ENCODE assay signal across 8 mouse cellular contexts in genomic region chr6:83509442-83509841, GRCm38 (mm10). TPM values are rescaled to one million over a fixed set of nuclear protein-coding genes. Genes with fewer than 3 reads are reported as not detected.
DNase-seq lines count a peak whose midpoint lies in the region; ATAC-seq and TF ChIP-seq lines count a peak whose summit lies in the region.

No protein-coding gene starts in this region.

- TF ChIP-seq RAD21 in CH12.LX (IDR thresholded peaks at IDR 0.05; ENCODE audit: low read depth, low read length): peak; percentile 9

- H3K27me3 ChIP-seq in hindbrain, embryonic 13.5 days: no peaks in the 10 kb centered on the region
- no peaks in the 10 kb centered on the region; the same call in 1 of the 2 replicates for H3K27me3 ChIP-seq in hindbrain, embryonic 12.5 days
- no peaks in the 10 kb centered on the region for H3K27me3 ChIP-seq in CH12.LX (replicated peaks)
- no peaks in the 10 kb centered on the region for H3K27me3 ChIP-seq in intestine, embryonic 15.5 days (replicated peaks)

- H3K9me3 ChIP-seq in hindbrain, embryonic 13.5 days: no peaks in the 10 kb centered on the region
- H3K9me3 ChIP-seq in hindbrain, embryonic 12.5 days (replicated peaks): no peaks in the 10 kb centered on the region
- no peaks in the 10 kb centered on the region for H3K9me3 ChIP-seq in CH12.LX (replicated peaks; ENCODE audit: low read length)
- no peaks in the 10 kb centered on the region for H3K9me3 ChIP-seq in intestine, embryonic 15.5 days

- peak overlapping the region; percentile 46 for H3K9ac ChIP-seq in hindbrain, embryonic 13.5 days
- no peak overlapping the region for H3K9ac ChIP-seq in hindbrain, embryonic 12.5 days
- H3K9ac ChIP-seq in CH12.LX (ENCODE audit: insufficient read depth, low read depth): no peak overlapping the region; the same call in 1 of the 2 replicates
- H3K9ac ChIP-seq in intestine, embryonic 15.5 days: no peak overlapping the region

- dilution Hi-C loops in CH12.LX (cut with MboI; ENCODE audit: extremely low pct_ligation_motif_present, extremely low pct_unique_long_range_greater_than_20kb, low sequenced_read_pairs): no loop called here

- H3K4me3 ChIP-seq in hindbrain, embryonic 13.5 days: no peak overlapping the region
- no peak overlapping the region for H3K4me3 ChIP-seq in hindbrain, embryonic 12.5 days
- no peak overlapping the region for H3K4me3 ChIP-seq in CH12.LX (replicated peaks in 1 of 3; ENCODE audit: low read depth in 2 of 3, low read length in 2 of 3, poor library complexity in 1 of 3)
- H3K4me3 ChIP-seq in left cerebral cortex, adult 2 months: no peak overlapping the region
- no peak overlapping the region for H3K4me3 ChIP-seq in intestine, embryonic 15.5 days (replicated peaks)

- 50% methylated on average over 8 of the region's 8 CpGs for WGBS in hindbrain, embryonic 13.5 days
- WGBS in hindbrain, embryonic 12.5 days: 49% methylated on average over 8 of the region's 8 CpGs
- WGBS in intestine, embryonic 15.5 days: 34% methylated on average over 8 of the region's 8 CpGs

- intact Hi-C loops in left cerebral cortex, adult 2 months (cut with DNase I): no loop called here

- H3K36me3 ChIP-seq in hindbrain, embryonic 13.5 days: no peaks in the 10 kb centered on the region
- no peaks in the 10 kb centered on the region for H3K36me3 ChIP-seq in hindbrain, embryonic 12.5 days
- H3K36me3 ChIP-seq in CH12.LX (replicated peaks in 1 of 2; ENCODE audit: control insufficient read depth in 1 of 2, insufficient read depth in 1 of 2, low read length in 1 of 2): no peaks in the 10 kb centered on the region
- no peaks in the 10 kb centered on the region for H3K36me3 ChIP-seq in intestine, embryonic 15.5 days

- no peaks in the 10 kb centered on the region for H3K79me2 ChIP-seq in CH12.LX (replicated peaks; ENCODE audit: control insufficient read depth, extremely low read depth, insufficient read depth, poor library complexity, severe bottlenecking)

- no peak for TF ChIP-seq POLR2A in CH12.LX (IDR thresholded peaks at IDR 0.05; ENCODE audit: low read depth, low read length)

- peaks cover 22% of the 10 kb centered on the region for H3K4me1 ChIP-seq in hindbrain, embryonic 13.5 days (replicated peaks)
- H3K4me1 ChIP-seq in hindbrain, embryonic 12.5 days: peaks cover 10% of the 10 kb centered on the region
- peaks cover 10 to 31% of the 10 kb centered on the region in 2 experiments for H3K4me1 ChIP-seq in CH12.LX (ENCODE audit: control insufficient read depth in 1 of 2, insufficient read depth in 2 of 2)
- H3K4me1 ChIP-seq in intestine, embryonic 15.5 days (replicated peaks): peaks cover 4% of the 10 kb centered on the region; the same call in 1 of the 2 replicates

- ATAC-seq in hindbrain, embryonic 13.5 days (ENCODE audit: low FRiP score): no peak
- no peak for ATAC-seq in hindbrain, embryonic 12.5 days (ENCODE audit: low FRiP score)
- no peak for ATAC-seq in intestine, embryonic 15.5 days

- DNase-seq in CH12.LX (ENCODE audit: extremely low read depth): no peak
- peak; percentile 68 for DNase-seq in adrenal gland, postnatal 25 days
- peak; percentile 48 to 58 for DNase-seq in left cerebral cortex, adult 2 months (ENCODE audit: extremely low spot score in 1 of 2, low spot score in 2 of 2)
- no peak for DNase-seq in ovary, postnatal 14 days (ENCODE audit: low spot score)
- no peak for DNase-seq in lung, postnatal 25 days (ENCODE audit: low spot score)

- peak in 1 of 2 experiments; percentile 19; a peak in 1 of 4 replicates for TF ChIP-seq CTCF in CH12.LX (conservative IDR thresholded peaks at IDR 0.05 in 1 of 2, IDR thresholded peaks at IDR 0.05 in 1 of 2; ENCODE audit: low read depth in 2 of 2, low read length in 2 of 2)
- TF ChIP-seq CTCF in left cerebral cortex, adult 2 months (IDR thresholded peaks at IDR 0.05): peak; percentile 27

- H3K4me2 ChIP-seq in hindbrain, embryonic 13.5 days: no peak overlapping the region
- no peak overlapping the region for H3K4me2 ChIP-seq in hindbrain, embryonic 12.5 days (replicated peaks)
- no peak overlapping the region for H3K4me2 ChIP-seq in CH12.LX (ENCODE audit: insufficient read depth, low read depth, poor library complexity, severe bottlenecking)
- no peak overlapping the region for H3K4me2 ChIP-seq in intestine, embryonic 15.5 days (replicated peaks)

- no peak overlapping the region for H3K27ac ChIP-seq in hindbrain, embryonic 13.5 days
- no peak overlapping the region for H3K27ac ChIP-seq in hindbrain, embryonic 12.5 days
- H3K27ac ChIP-seq in CH12.LX (ENCODE audit: insufficient read depth, low read depth): no peak overlapping the region
- H3K27ac ChIP-seq in left cerebral cortex, adult 2 months: peak overlapping the region; percentile 37; the same call in 1 of the 2 replicates
- no peak overlapping the region for H3K27ac ChIP-seq in intestine, embryonic 15.5 days

- in situ Hi-C loops in CH12.LX (cut with MboI; ENCODE audit: low pct_ligation_motif_present, low pct_unique_long_range_greater_than_20kb, low sequenced_read_pairs): loop anchor here (5.0 kb wide), 1 partner anchor 157 kb away; no protein-coding TSS in a partner anchor

- TF ChIP-seq EP300 in CH12.LX (IDR thresholded peaks at IDR 0.05; ENCODE audit: low read length): no peak

TF ChIP-seq in CH12.LX, 34 proteins besides CTCF, POLR2A, EP300 and RAD21:
- no peak for TF ChIP-seq GABPA (IDR thresholded peaks at IDR 0.05; ENCODE audit: insufficient replicate concordance, low read depth, low read length)
- TF ChIP-seq SIN3A (IDR thresholded peaks at IDR 0.05; ENCODE audit: low read length): no peak
- TF ChIP-seq MXI1 (IDR thresholded peaks at IDR 0.05; ENCODE audit: low read depth, low read length): no peak
- TF ChIP-seq TBP (conservative IDR thresholded peaks at IDR 0.05; ENCODE audit: low read depth, low read length): no peak
- TF ChIP-seq BHLHE40 (IDR thresholded peaks at IDR 0.05; ENCODE audit: low read depth, low read length): no peak
- TF ChIP-seq MAFK (IDR thresholded peaks at IDR 0.05; ENCODE audit: insufficient replicate concordance, low read length): no peak
- no peak for TF ChIP-seq USF2 (conservative IDR thresholded peaks at IDR 0.05; ENCODE audit: low read depth, low read length)
- no peak for TF ChIP-seq ZMIZ1 (IDR thresholded peaks at IDR 0.05; ENCODE audit: low read depth, low read length)
- TF ChIP-seq E2F4 (IDR thresholded peaks at IDR 0.05; ENCODE audit: insufficient replicate concordance, low read depth, low read length): no peak
- no peak for TF ChIP-seq ZNF384 (IDR thresholded peaks at IDR 0.05; ENCODE audit: low read depth, low read length)
- no peak; the same call in 1 of the 2 replicates for TF ChIP-seq SMC3 (IDR thresholded peaks at IDR 0.05; ENCODE audit: low read depth, low read length)
- TF ChIP-seq ETS1 (conservative IDR thresholded peaks at IDR 0.05; ENCODE audit: low read depth, low read length): no peak
- TF ChIP-seq NELFE (IDR thresholded peaks at IDR 0.05; ENCODE audit: low read depth, low read length): no peak
- no peak for TF ChIP-seq CHD1 (IDR thresholded peaks at IDR 0.05; ENCODE audit: low read depth, low read length)
- no peak for TF ChIP-seq USF1 (IDR thresholded peaks at IDR 0.05; ENCODE audit: low read depth, low read length)
- TF ChIP-seq UBTF (IDR thresholded peaks at IDR 0.05; ENCODE audit: low read depth, low read length): no peak
TF ChIP-seq in CH12.LX: peak in this region for 0.

RNA-seq across cellular contexts. Expression of gene Dguok, which starts 2.7 kb away (rescaled TPM):
- polyA plus RNA-seq in hindbrain, embryonic 13.5 days (2015; fragmentation: Nextera tagmentation; extraction: Ambion mirVana): 69.1 and 69.7 TPM in 2 replicates
- polyA plus RNA-seq in hindbrain, embryonic 12.5 days (2016; fragmentation: Nextera tagmentation; extraction: Ambion mirVana): 64.3 and 64.5 TPM in 2 replicates
- total RNA-seq in CH12.LX (2012; rRNA removed) (11.1 and 11.5 TPM in 2 replicates), CH12.LX (2014; rRNA removed) (14.6 and 16.7 TPM in 2 replicates)
- 8.0 and 8.7 TPM in 2 replicates for polyA plus RNA-seq in CH12.LX (2012; ENCODE audit: insufficient read length, low read depth)
- total RNA-seq in adrenal gland, postnatal 25 days (2021): 50.2 and 56.8 TPM in 2 replicates
- total RNA-seq in left cerebral cortex, adult 2 months (2021): 10 to 100 TPM; 25.2 to 31.0 TPM
- polyA plus RNA-seq in intestine, embryonic 15.5 days (2015; fragmentation: Nextera tagmentation; extraction: Ambion mirVana): 68.8 and 73.3 TPM in 2 replicates

RNA-seq across cellular contexts. Expression of gene Actg2, which starts 26.6 kb away (rescaled TPM):
- 2.0 and 2.8 TPM in 2 replicates for polyA plus RNA-seq in hindbrain, embryonic 13.5 days (2015; fragmentation: Nextera tagmentation; extraction: Ambion mirVana)
- 2.5 and 3.9 TPM in 2 replicates for polyA plus RNA-seq in hindbrain, embryonic 12.5 days (2016; fragmentation: Nextera tagmentation; extraction: Ambion mirVana)
- total RNA-seq in CH12.LX (2012; rRNA removed): 0.84 and 1.1 TPM in 2 replicates
- total RNA-seq in CH12.LX (2014; rRNA removed): 1.6 and 1.8 TPM in 2 replicates
- 4.0 and 5.6 TPM in 2 replicates for polyA plus RNA-seq in CH12.LX (2012; ENCODE audit: insufficient read length, low read depth)
- total RNA-seq in adrenal gland, postnatal 25 days (2021): not detected in 2 replicates
- not detected for total RNA-seq in left cerebral cortex, adult 2 months (2021)
- 1,278 and 1,309 TPM in 2 replicates for polyA plus RNA-seq in intestine, embryonic 15.5 days (2015; fragmentation: Nextera tagmentation; extraction: Ambion mirVana)

RNA-seq across cellular contexts. Expression of gene Tet3, which starts 50.6 kb away (rescaled TPM):
- 69.8 and 75.4 TPM in 2 replicates for polyA plus RNA-seq in hindbrain, embryonic 13.5 days (2015; fragmentation: Nextera tagmentation; extraction: Ambion mirVana)
- polyA plus RNA-seq in hindbrain, embryonic 12.5 days (2016; fragmentation: Nextera tagmentation; extraction: Ambion mirVana): 63.3 and 63.9 TPM in 2 replicates
- total RNA-seq in CH12.LX (2012; rRNA removed): 5.6 and 8.2 TPM in 2 replicates
- 2.2 and 3.2 TPM in 2 replicates for total RNA-seq in CH12.LX (2014; rRNA removed)
- polyA plus RNA-seq in CH12.LX (2012; ENCODE audit: insufficient read length, low read depth): 6.4 and 10.0 TPM in 2 replicates
- 38.5 and 52.6 TPM in 2 replicates for total RNA-seq in adrenal gland, postnatal 25 days (2021)
- total RNA-seq in left cerebral cortex, adult 2 months (2021): 10 to 100 TPM; 74.6 to 90.0 TPM
- 41.8 and 42.8 TPM in 2 replicates for polyA plus RNA-seq in intestine, embryonic 15.5 days (2015; fragmentation: Nextera tagmentation; extraction: Ambion mirVana)

Comparison
In these comparisons a context has a peak if more than half of its experiments do, and no peak if none do; other contexts are left out.
1. DNase-seq: peak in adrenal gland, postnatal 25 days (single experiment) and left cerebral cortex, adult 2 months (2 of 2); none in CH12.LX (single experiment), ovary, postnatal 14 days (single experiment) and lung, postnatal 25 days (single experiment).
2. RNA of gene Actg2, which starts 26.6 kb away (polyA plus RNA-seq): 1,278 to 1,309 TPM in intestine, embryonic 15.5 days; 4.0 to 5.6 TPM in CH12.LX, 2.5 to 3.9 TPM in hindbrain, embryonic 12.5 days and 2.0 to 2.8 TPM in hindbrain, embryonic 13.5 days; every median in the first group is over 100 times any median in the second.